Mouse (Mus musculus) lung, embryonic 15.5 days (tissue): Measurements from ENCODE around the gene Nav2. TPM values are rescaled to one million over a fixed set of nuclear protein-coding genes. Genes with fewer than 3 reads are reported as not detected.
A peak's percentile ranks its signal among the peaks of the same experiment; 100 is the strongest.

Source experiments
- ATAC-seq: fragments of 200-750 bp; cut with Nextera tagmentation; 2 replicates; pipeline ENCODE4 v1.8.0; 2017; ENCODE audit warnings: moderate number of reproducible peaks, borderline replicate concordance; ENCODE audit not compliant: low FRiP score, low TSS enrichment; ENCODE audit errors: extremely low read depth
- H3K27ac ChIP-seq: fragments of 300-500 bp; sonication (generic); 2 replicates; pipeline ENCODE4 v1.5.1; 2015; ENCODE audit warnings: moderate library complexity, mild to moderate bottlenecking, inconsistent platforms
- H3K27me3 ChIP-seq: fragments of 300-500 bp; sonication (generic); 2 replicates; pipeline ENCODE4 v1.6.1; 2015; ENCODE audit warnings: inconsistent platforms
- H3K36me3 ChIP-seq: fragments of 300-500 bp; sonication (generic); 2 replicates; pipeline ENCODE4 v1.6.1; 2015; ENCODE audit warnings: inconsistent platforms
- H3K4me1 ChIP-seq: fragments of 300-500 bp; sonication (generic); 2 replicates; pipeline ENCODE4 v1.6.1; 2015; ENCODE audit warnings: inconsistent platforms
- H3K4me2 ChIP-seq: fragments of 300-500 bp; sonication (generic); 2 replicates; pipeline ENCODE4 v1.6.1; 2015; ENCODE audit warnings: inconsistent platforms, mild to moderate bottlenecking, moderate library complexity
- H3K4me3 ChIP-seq: fragments of 300-500 bp; sonication (generic); 2 replicates; pipeline ENCODE4 v1.5.1; 2015; ENCODE audit warnings: mild to moderate bottlenecking, inconsistent platforms
- H3K9ac ChIP-seq: fragments of 300-500 bp; sonication (generic); 2 replicates; pipeline ENCODE4 v1.6.1; 2015; ENCODE audit warnings: inconsistent platforms
- H3K9me3 ChIP-seq: fragments of 300-500 bp; sonication (generic); 2 replicates; pipeline ENCODE4 v1.6.1; 2016; ENCODE audit warnings: inconsistent platforms
- WGBS: fragments of 180-500 bp; shearing (Covaris S2); methylation state at CpG from one replicate; pipeline ENCODE4 v1.1.7; 2015; 5-methylcytosine and 5-hydroxymethylcytosine counted together
- polyA plus RNA-seq: library from polyadenylated mRNA; unstranded; fragments of >200 nt; fragmentation: Nextera tagmentation; extraction: Ambion mirVana; gene quantifications from 2 replicates; pipeline ENCODE4 v1.2.1, GENCODE M21; 2015

Gene Nav2
- polyA plus RNA-seq, 1 experiment from 2014 or later: 27.6 TPM

DNA sequence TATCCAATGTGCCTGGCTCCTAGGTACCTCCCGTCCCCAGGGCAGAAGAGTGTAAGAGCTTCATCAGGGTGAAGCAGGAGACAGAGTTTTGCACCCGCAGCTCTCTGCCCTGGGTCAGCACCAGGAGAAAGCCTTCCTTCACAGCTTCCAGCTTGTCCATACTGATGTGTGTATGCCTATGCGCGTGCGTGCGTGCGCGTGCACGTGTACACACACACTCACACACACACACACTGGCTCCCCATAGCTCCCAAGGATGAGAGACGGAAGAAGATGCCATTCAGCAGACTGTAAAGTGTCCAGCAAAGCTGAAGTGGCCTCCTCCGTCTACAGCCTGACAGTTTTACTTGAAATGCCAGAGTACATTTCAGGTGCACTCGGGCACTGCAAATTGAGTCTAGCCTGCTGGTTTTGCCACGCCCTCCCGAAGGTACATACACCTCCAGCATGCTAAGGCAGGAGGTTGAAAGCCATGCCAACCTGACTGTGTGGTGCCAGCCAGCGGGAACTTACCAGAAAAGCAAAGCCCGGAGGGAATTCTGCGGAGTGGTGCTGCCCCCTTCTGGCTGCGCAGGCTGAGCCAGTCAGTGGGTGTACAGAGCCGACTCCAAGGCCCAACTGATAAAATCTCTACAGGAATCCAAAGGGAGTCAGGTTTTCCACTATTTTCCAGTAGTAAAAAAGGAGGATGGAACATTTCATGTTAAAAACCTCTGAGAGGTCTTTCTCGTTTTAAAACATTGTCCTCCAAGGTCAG is 212.6 kb downstream of the Nav2 start:
- Histone ChIP-seq H3K4me1 (peaks cover 17% of the 10 kb centered on the region), H3K27ac (no peak overlapping the region), H3K4me2 (peak overlapping the region; percentile 39), H3K27me3 (peaks cover 22% of the 10 kb centered on the region), H3K4me3 (no peak overlapping the region), H3K9ac (no peak overlapping the region), H3K36me3 (no peaks in the 10 kb centered on the region), H3K9me3 (no peaks in the 10 kb centered on the region)
- WGBS: 34% methylated on average over 20 of the region's 20 CpGs
- peak; percentile 65 for ATAC-seq

- WGBS: 65% methylated on average over 7 of the region's 7 CpGs
- ATAC-seq: no peak
- no peak overlapping the region for H3K4me2 ChIP-seq
- H3K4me1 ChIP-seq: peaks cover 17% of the 10 kb centered on the region
- no peak overlapping the region for H3K4me3 ChIP-seq
- peaks cover 22% of the 10 kb centered on the region for H3K27me3 ChIP-seq
- no peak overlapping the region for H3K9ac ChIP-seq
- no peaks in the 10 kb centered on the region for H3K9me3 ChIP-seq
- no peaks in the 10 kb centered on the region for H3K36me3 ChIP-seq
- no peak overlapping the region for H3K27ac ChIP-seq
Observed at GRCm38 (mm10) chr7:49122498-49122897, 214.0 kb downstream of the Nav2 start.

GRCm38 (mm10) chr7:49125545-49125944 is 217.0 kb downstream of the Nav2 start:
- peaks cover 7% of the 10 kb centered on the region for H3K4me1 ChIP-seq
- no peaks in the 10 kb centered on the region for H3K9me3 ChIP-seq
- no peak overlapping the region for H3K4me3 ChIP-seq
- H3K27me3 ChIP-seq: peaks cover 7% of the 10 kb centered on the region
- H3K9ac ChIP-seq: no peak overlapping the region
- H3K27ac ChIP-seq: no peak overlapping the region
- no peak overlapping the region for H3K4me2 ChIP-seq
- no peaks in the 10 kb centered on the region for H3K36me3 ChIP-seq
- ATAC-seq: peak; percentile 56; the same call in 1 of the 2 replicates
- WGBS: 22% methylated on average over 3 of the region's 3 CpGs

DNA sequence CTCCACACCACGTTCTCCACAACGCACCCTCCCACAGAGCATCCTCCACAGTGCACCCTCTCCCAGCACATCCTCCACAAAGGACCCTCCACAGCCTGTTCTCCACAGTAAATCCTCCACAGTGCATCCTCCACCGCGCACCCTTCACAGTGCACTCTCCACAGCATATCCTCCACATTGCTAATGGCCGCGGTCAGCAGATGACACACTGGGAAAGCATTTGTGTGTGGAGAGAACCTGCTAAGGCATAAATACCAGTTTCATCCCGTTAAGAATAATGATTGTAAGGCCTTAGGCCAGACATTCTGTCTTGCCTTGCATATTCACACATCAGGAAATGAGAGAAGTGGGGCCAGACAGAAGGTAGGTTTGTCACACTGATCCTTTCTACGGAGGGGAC is 219.7 kb downstream of the Nav2 start:
- no peak for ATAC-seq
- Histone ChIP-seq H3K9me3 (no peaks in the 10 kb centered on the region), H3K4me2 (no peak overlapping the region), H3K9ac (no peak overlapping the region), H3K4me1 (peaks cover under 1% of the 10 kb centered on the region; the same call in 1 of the 2 replicates), H3K36me3 (no peaks in the 10 kb centered on the region), H3K4me3 (no peak overlapping the region), H3K27ac (no peak overlapping the region), H3K27me3 (no peaks in the 10 kb centered on the region; the same call in 1 of the 2 replicates)
- 81% methylated on average over 8 of the region's 8 CpGs for whole genome bisulfite sequencing

DNA sequence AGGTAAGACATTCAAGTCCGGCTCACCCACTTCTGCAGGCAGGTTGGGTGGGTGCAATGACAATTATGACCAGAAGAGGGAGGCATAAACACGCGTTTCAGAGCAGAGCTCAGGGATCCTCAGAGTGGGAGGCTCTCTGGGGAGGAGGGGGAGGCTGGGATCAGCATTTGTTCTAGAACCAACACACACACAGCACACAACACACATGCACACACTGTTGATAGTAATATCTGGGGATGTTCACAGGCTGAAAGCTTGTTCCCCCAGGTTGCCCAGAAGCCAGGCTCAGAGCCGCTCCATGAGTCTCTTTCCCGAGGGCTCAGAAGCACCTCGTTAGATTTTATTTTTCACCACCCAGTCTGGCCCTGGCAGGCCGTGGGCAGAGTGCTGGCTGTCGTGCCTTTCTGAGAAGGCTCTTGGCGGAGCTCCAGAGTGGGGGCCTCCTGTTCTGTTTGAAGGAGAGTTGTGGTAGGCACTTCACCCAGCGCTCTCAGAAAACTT is 224.4 kb downstream of the Nav2 start:
- peak; percentile 76 for ATAC-seq
- H3K27ac ChIP-seq: peak overlapping the region; percentile 85
- no peak overlapping the region for H3K9ac ChIP-seq
- peak overlapping the region; percentile 38 for H3K4me2 ChIP-seq
- peaks cover 14% of the 10 kb centered on the region for H3K4me1 ChIP-seq
- no peaks in the 10 kb centered on the region for H3K27me3 ChIP-seq
- 18% methylated on average over 10 of the region's 10 CpGs for WGBS
- H3K9me3 ChIP-seq: no peaks in the 10 kb centered on the region
- H3K36me3 ChIP-seq: no peaks in the 10 kb centered on the region
- H3K4me3 ChIP-seq: no peak overlapping the region

- Histone ChIP-seq H3K27me3 (no peaks in the 10 kb centered on the region), H3K4me2 (0 out of 2 replicates have a peak overlapping the region, but pooled peaks have one; percentile 26), H3K27ac (peak overlapping the region; percentile 85), H3K4me1 (peaks cover 14% of the 10 kb centered on the region), H3K9me3 (no peaks in the 10 kb centered on the region), H3K9ac (no peak overlapping the region), H3K36me3 (no peaks in the 10 kb centered on the region), H3K4me3 (no peak overlapping the region)
- ATAC-seq: no peak
- WGBS: 51% methylated on average over 5 of the region's 5 CpGs
Observed at GRCm38 (mm10) chr7:49134396-49134795, 225.9 kb downstream of the Nav2 start.

- Histone ChIP-seq H3K9me3 (no peaks in the 10 kb centered on the region), H3K27ac (no peak overlapping the region), H3K4me1 (no peaks in the 10 kb centered on the region), H3K4me2 (no peak overlapping the region), H3K36me3 (no peaks in the 10 kb centered on the region), H3K27me3 (no peaks in the 10 kb centered on the region), H3K4me3 (no peak overlapping the region), H3K9ac (no peak overlapping the region)
- no peak for ATAC-seq
- WGBS: 87% methylated on average over 2 of the region's 2 CpGs
Observed at GRCm38 (mm10) chr7:49139762-49140161, 231.2 kb downstream of the Nav2 start.

GRCm38 (mm10) chr7:49143966-49144365 is 235.4 kb downstream of the Nav2 start:
- no peak overlapping the region for H3K27ac ChIP-seq
- no peaks in the 10 kb centered on the region for H3K9me3 ChIP-seq
- no peak overlapping the region for H3K4me2 ChIP-seq
- H3K36me3 ChIP-seq: no peaks in the 10 kb centered on the region
- peaks cover 17% of the 10 kb centered on the region for H3K4me1 ChIP-seq
- H3K27me3 ChIP-seq: no peaks in the 10 kb centered on the region
- no peak for ATAC-seq
- H3K9ac ChIP-seq: no peak overlapping the region
- no peak overlapping the region for H3K4me3 ChIP-seq
- 70% methylated on average over 7 of the region's 7 CpGs for WGBS

DNA sequence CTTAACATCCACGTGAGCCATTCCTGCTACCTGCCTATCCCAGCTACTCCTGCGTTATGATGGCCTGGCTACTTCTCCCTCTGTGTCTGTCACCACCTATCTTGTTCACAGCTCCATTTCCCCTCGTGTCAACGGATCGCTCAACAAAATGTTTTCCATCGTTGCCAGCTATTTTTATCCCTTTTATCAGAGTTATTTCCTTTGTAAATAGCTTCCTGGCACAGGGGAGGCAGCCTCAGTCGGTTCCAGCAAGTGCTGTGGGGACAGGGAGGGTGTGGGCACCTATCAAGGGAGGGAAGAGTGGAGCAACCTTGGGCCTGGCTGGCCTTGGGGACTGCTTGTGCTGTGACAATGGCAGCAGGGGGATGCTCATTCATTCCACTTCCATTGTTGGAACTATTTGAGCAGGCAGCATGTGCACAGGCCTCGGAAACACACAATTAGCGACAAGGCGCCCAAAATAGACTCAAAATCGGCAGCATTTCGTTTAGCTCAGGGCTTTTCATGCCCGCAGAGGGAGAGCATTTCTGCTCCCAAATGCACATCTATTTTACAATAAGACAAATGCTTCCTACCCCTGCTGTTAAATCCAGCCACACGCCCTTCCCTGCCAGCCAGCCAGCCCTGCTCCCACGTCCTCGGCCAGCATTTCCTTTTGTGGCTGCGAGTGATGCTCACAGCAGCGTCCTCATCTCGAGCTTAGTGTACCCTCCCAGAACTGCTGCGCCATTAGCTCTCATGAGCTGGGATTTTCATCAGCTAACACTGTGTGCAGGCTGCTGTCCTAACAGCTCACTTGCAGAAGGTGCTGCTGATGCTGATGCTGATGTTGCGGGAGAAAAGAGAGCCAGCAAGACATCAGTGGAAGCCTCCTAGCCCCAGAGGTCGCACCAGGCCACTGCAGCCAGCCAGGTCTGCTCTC is 237.5 kb downstream of the Nav2 start:
- H3K4me3 ChIP-seq: no peak overlapping the region
- no peak overlapping the region; the same call in 1 of the 2 replicates for H3K4me2 ChIP-seq
- peaks cover 17% of the 10 kb centered on the region for H3K4me1 ChIP-seq
- no peaks in the 10 kb centered on the region for H3K27me3 ChIP-seq
- no peaks in the 10 kb centered on the region for H3K36me3 ChIP-seq
- WGBS: 31% methylated on average over 22 of the region's 22 CpGs
- H3K9me3 ChIP-seq: no peaks in the 10 kb centered on the region
- H3K27ac ChIP-seq: peak overlapping the region; percentile 48
- H3K9ac ChIP-seq: no peak overlapping the region
- ATAC-seq: peak; percentile 79

DNA sequence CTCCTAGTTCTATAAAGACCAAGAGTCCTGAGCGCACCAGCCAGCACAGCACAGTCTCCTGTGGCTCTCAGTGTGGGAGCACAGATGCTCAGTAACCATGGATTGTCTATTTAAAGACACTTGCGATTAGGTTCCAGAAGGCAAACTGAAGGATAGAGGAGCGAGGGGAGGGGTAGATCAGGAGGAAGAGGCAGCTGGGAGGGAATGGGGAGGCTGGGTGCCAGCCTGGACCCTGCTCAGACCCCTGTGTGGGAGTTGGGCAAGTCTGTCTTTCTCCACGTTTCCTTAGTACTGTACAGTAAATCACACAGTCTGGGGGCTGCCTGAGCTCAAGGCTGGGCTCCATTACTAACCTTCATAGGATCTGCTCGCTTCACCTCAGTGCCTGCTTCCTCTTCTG is 243.8 kb downstream of the Nav2 start:
- Histone ChIP-seq H3K9ac (no peak overlapping the region), H3K4me1 (no peaks in the 10 kb centered on the region), H3K36me3 (no peaks in the 10 kb centered on the region), H3K9me3 (no peaks in the 10 kb centered on the region), H3K27me3 (no peaks in the 10 kb centered on the region), H3K4me3 (no peak overlapping the region), H3K27ac (no peak overlapping the region), H3K4me2 (no peak overlapping the region)
- ATAC-seq: no peak
- WGBS: 57% methylated on average over 5 of the region's 5 CpGs

- Histone ChIP-seq H3K36me3 (no peaks in the 10 kb centered on the region), H3K4me2 (no peak overlapping the region), H3K27me3 (no peaks in the 10 kb centered on the region), H3K4me3 (no peak overlapping the region), H3K9me3 (no peaks in the 10 kb centered on the region), H3K4me1 (no peaks in the 10 kb centered on the region), H3K9ac (no peak overlapping the region), H3K27ac (no peak overlapping the region)
- ATAC-seq: no peak
- 63% methylated on average over 9 of the region's 9 CpGs for WGBS
Observed at GRCm38 (mm10) chr7:49152713-49153112, 244.2 kb downstream of the Nav2 start.
